Mouse (Mus musculus): ENCODE measurements around the gene Gm27027. TPM values are rescaled to one million over a fixed set of nuclear protein-coding genes. Genes with fewer than 3 reads are reported as not detected.

Gene Gm27027
- polyA plus RNA-seq, 1 experiment, result not detected

- Histone ChIP-seq H3K27ac (ENCODE audit: insufficient read depth, low read length) (no peak within 1 kb of the TSS), H3K4me3 (ENCODE audit: extremely low read depth, insufficient read depth, insufficient read length) (peak within 1 kb of the TSS; percentile 31; the same call in 1 of the 2 replicates), H3K27me3 (ENCODE audit: control insufficient read depth, insufficient read depth, low read length) (peaks cover 18% of the 10 kb centered on the region), H3K4me1 (ENCODE audit: control insufficient read depth, insufficient read depth, insufficient read length) (peaks cover 3% of the 10 kb centered on the region; the same call in 1 of the 2 replicates), H3K36me3 (ENCODE audit: control insufficient read depth, insufficient read depth, low read length) (no peaks in the 10 kb centered on the region)
- DNase-seq (ENCODE audit: low read depth in 1 of 2, low spot score in 2 of 2), result no peak
- 10% methylated on average over 60 of the region's 62 CpGs for WGBS
- TF ChIP-seq CTCF (IDR thresholded peaks at IDR 0.05; ENCODE audit: extremely low read depth, insufficient read depth, insufficient read length, insufficient replicate concordance) (no peak), POLR2A (IDR thresholded peaks at IDR 0.05; ENCODE audit: low read depth, low read length) (no peak)
Measured at GRCm38 (mm10) chr2:93956908-93957784, 39.0 kb downstream of the Gm27027 start, which contains the start of gene Gm13889. Gene Gm13889, minus strand, starts transcription at chr2:93957201.

- H3K4me3 ChIP-seq (ENCODE audit: extremely low read depth, insufficient read depth, insufficient read length), result peak overlapping the region; percentile 31; the same call in 1 of the 2 replicates
Measured at GRCm38 (mm10) chr2:93956331-93956801, 39.8 kb downstream of the Gm27027 start.

GRCm38 (mm10) chr2:93955886-93956285 is 40.3 kb downstream of the Gm27027 start:
- Histone ChIP-seq H3K4me3 (ENCODE audit: extremely low read depth, insufficient read depth, insufficient read length) (peak overlapping the region; percentile 31; the same call in 1 of the 2 replicates), H3K36me3 (ENCODE audit: control insufficient read depth, insufficient read depth, low read length) (no peaks in the 10 kb centered on the region), H3K27me3 (ENCODE audit: control insufficient read depth, insufficient read depth, low read length) (peaks cover 18% of the 10 kb centered on the region), H3K27ac (ENCODE audit: insufficient read depth, low read length) (no peak overlapping the region), H3K4me1 (ENCODE audit: control insufficient read depth, insufficient read depth, insufficient read length) (peaks cover 3% of the 10 kb centered on the region; the same call in 1 of the 2 replicates)
- no peak for DNase-seq (ENCODE audit: low read depth in 1 of 2, low spot score in 2 of 2)
- TF ChIP-seq CTCF (IDR thresholded peaks at IDR 0.05; ENCODE audit: extremely low read depth, insufficient read depth, insufficient read length, insufficient replicate concordance) (no peak), POLR2A (IDR thresholded peaks at IDR 0.05; ENCODE audit: low read depth, low read length) (no peak)
- WGBS, result 2% methylated on average over 31 of the region's 31 CpGs

More at GRCm38 (mm10) chr2:93956331-93956801, 39.8 kb downstream of the Gm27027 start:
- TF ChIP-seq POLR2A (IDR thresholded peaks at IDR 0.05; ENCODE audit: low read depth, low read length) (no peak), CTCF (IDR thresholded peaks at IDR 0.05; ENCODE audit: extremely low read depth, insufficient read depth, insufficient read length, insufficient replicate concordance) (no peak)
- WGBS, result 3% methylated on average over 44 of the region's 44 CpGs
- peaks cover 3% of the 10 kb centered on the region; the same call in 1 of the 2 replicates for H3K4me1 ChIP-seq (ENCODE audit: control insufficient read depth, insufficient read depth, insufficient read length)
- no peaks in the 10 kb centered on the region for H3K36me3 ChIP-seq (ENCODE audit: control insufficient read depth, insufficient read depth, low read length)
- H3K27me3 ChIP-seq (ENCODE audit: control insufficient read depth, insufficient read depth, low read length), result peaks cover 18% of the 10 kb centered on the region
- H3K27ac ChIP-seq (ENCODE audit: insufficient read depth, low read length), result no peak overlapping the region
- DNase-seq (ENCODE audit: low read depth in 1 of 2, low spot score in 2 of 2), result no peak

- 2% methylated on average over 32 of the region's 32 CpGs for WGBS
- no peak for TF ChIP-seq POLR2A (IDR thresholded peaks at IDR 0.05; ENCODE audit: low read depth, low read length)
- no peak for TF ChIP-seq CTCF (IDR thresholded peaks at IDR 0.05; ENCODE audit: extremely low read depth, insufficient read depth, insufficient read length, insufficient replicate concordance)
- no peak for DNase-seq (ENCODE audit: low read depth in 1 of 2, low spot score in 2 of 2)
- H3K4me3 ChIP-seq (ENCODE audit: extremely low read depth, insufficient read depth, insufficient read length), result peak overlapping the region; percentile 10; the same call in 1 of the 2 replicates
- no peaks in the 10 kb centered on the region for H3K36me3 ChIP-seq (ENCODE audit: control insufficient read depth, insufficient read depth, low read length)
- peaks cover 3% of the 10 kb centered on the region; the same call in 1 of the 2 replicates for H3K4me1 ChIP-seq (ENCODE audit: control insufficient read depth, insufficient read depth, insufficient read length)
- H3K27me3 ChIP-seq (ENCODE audit: control insufficient read depth, insufficient read depth, low read length), result peaks cover 18% of the 10 kb centered on the region
- H3K27ac ChIP-seq (ENCODE audit: insufficient read depth, low read length), result no peak overlapping the region
Measured at GRCm38 (mm10) chr2:93954781-93955578, 41.2 kb downstream of the Gm27027 start.

GRCm38 (mm10) chr2:93953726-93954125 is 42.4 kb downstream of the Gm27027 start:
- peaks cover 18% of the 10 kb centered on the region for H3K27me3 ChIP-seq (ENCODE audit: control insufficient read depth, insufficient read depth, low read length)
- no peak for DNase-seq (ENCODE audit: low read depth in 1 of 2, low spot score in 2 of 2)
- 83% methylated on average over 9 of the region's 9 CpGs for WGBS

GRCm38 (mm10) chr2:93946976-93947375 is 49.2 kb downstream of the Gm27027 start:
- Histone ChIP-seq H3K36me3 (ENCODE audit: control insufficient read depth, insufficient read depth, low read length) (no peaks in the 10 kb centered on the region), H3K4me1 (ENCODE audit: control insufficient read depth, insufficient read depth, insufficient read length) (no peaks in the 10 kb centered on the region), H3K4me3 (ENCODE audit: extremely low read depth, insufficient read depth, insufficient read length) (no peak overlapping the region), H3K27me3 (ENCODE audit: control insufficient read depth, insufficient read depth, low read length) (no peaks in the 10 kb centered on the region), H3K27ac (ENCODE audit: insufficient read depth, low read length) (no peak overlapping the region)
- no peak for TF ChIP-seq CTCF (IDR thresholded peaks at IDR 0.05; ENCODE audit: extremely low read depth, insufficient read depth, insufficient read length, insufficient replicate concordance)
- TF ChIP-seq POLR2A (IDR thresholded peaks at IDR 0.05; ENCODE audit: low read depth, low read length), result no peak
- 83% methylated on average over 5 of the region's 5 CpGs for WGBS
- DNase-seq (ENCODE audit: low read depth in 1 of 2, low spot score in 2 of 2), result no peak

More at GRCm38 (mm10) chr2:93953726-93954125, 42.4 kb downstream of the Gm27027 start:
- Histone ChIP-seq H3K36me3 (ENCODE audit: control insufficient read depth, insufficient read depth, low read length) (no peaks in the 10 kb centered on the region), H3K27ac (ENCODE audit: insufficient read depth, low read length) (no peak overlapping the region), H3K4me1 (ENCODE audit: control insufficient read depth, insufficient read depth, insufficient read length) (peaks cover 3% of the 10 kb centered on the region; the same call in 1 of the 2 replicates), H3K4me3 (ENCODE audit: extremely low read depth, insufficient read depth, insufficient read length) (no peak overlapping the region)
- no peak for TF ChIP-seq POLR2A (IDR thresholded peaks at IDR 0.05; ENCODE audit: low read depth, low read length)
- TF ChIP-seq CTCF (IDR thresholded peaks at IDR 0.05; ENCODE audit: extremely low read depth, insufficient read depth, insufficient read length, insufficient replicate concordance), result no peak

Data from spleen, adult 2 months (tissue).